Mouse (Mus musculus): ENCODE measurements around the gene Maf.
A peak's percentile ranks its signal among the peaks of the same experiment; 100 is the strongest.

Gene Maf

DNA sequence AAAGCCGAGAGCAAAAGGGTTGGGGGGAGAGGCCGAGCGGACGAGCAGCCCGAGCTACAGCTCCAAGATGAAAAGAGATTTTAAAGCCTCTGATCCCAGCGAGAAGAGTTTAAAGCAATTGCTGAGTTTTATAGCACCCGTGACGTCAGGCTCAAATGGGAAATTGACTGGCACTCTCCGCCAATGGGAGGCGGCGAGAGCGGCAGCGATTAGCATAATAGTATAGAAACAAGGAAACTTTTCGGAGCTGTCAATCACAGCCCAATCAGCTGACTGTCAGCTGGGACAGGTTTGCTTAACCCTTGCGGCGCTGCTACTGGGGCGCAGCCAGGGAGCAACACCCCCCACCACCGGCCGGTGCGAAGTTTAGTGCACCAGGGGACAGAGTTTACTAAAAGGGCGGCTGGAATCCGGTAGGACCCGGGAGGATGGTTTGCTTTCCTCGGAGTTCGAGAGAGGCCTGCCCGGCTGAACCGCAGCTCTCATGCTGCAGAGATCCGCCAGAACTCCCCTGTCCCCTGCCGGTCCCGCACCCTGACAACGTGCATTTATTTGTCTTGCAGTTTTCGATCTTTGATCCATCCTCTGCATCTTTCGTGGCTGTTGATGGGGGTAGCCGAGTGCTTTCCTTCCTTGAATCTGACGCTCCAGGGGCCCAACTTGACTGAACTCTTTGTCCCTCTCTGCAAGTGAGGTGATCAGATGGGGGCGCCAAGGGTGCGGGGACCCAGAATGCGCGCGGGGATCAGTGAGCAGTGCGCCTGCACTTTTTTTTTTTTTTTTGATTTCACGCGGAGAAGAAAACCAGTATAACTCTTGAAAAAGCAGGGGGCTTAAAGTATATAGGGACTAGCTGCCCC lies at the start of gene Maf:
TSS of gene Maf (minus strand) at position 64 of the 860 bp plus-strand sequence.
- DNase-seq = peak; percentile 69 to 76

DNA sequence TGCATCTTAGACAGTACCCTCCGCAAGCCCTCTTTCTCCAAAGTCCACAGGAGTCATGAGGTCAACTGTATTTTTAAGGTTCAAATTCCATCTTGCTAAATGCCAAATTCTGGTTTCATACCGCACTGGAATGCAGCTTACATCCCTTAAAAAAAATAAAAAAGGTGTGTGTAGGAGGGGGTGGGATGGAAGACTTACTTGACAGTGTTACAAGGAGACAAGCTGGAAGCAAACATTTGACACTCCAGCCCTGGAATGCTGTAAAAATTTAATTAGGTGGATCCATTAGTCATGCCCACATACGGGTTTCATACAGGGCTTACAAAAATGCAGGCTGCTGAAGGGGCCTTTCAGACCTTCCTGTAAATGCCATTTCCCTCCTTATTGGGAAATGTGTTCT lies 49.4 kb upstream of the Maf start:
- DNase-seq = no peak

DNA sequence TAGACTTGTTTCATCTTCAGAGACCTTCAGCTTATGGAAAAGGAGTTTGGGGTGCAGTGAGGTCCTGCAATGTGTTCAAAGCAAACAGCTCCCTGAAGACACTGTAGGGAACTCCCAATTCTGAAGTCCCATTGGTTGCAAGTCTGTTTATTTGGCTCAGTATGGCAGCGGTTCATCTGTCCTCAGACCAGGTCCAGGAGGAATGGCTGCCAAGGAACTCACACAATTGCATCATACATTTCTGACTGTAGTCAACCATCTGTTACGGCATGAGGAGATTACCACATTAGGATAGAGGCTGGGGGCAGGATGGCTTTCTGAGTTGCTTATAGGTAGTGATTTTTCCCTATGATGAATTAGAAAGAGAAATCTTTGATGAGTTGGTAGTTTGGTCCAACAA lies 48.4 kb upstream of the Maf start:
- DNase-seq = peak; percentile 77 to 81

DNA sequence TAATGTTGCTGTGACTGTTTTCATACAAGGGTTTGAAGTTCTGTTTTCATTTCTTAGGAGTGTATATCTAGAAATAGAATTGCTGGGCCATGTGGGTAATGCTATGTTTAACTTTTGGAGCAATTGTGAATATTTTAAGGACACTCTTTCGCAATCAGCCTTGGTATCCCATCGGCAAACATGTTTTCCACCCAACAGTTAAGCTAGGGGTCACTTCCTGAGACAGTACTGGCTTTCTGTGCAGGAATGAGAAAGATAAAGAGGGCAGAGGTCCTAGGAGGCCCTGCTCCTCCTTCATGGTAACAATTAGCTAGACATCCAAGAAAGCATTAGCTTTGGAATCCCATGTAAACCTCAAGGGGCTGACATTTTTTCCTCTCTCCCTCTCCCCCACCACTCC lies 47.1 kb upstream of the Maf start:
- DNase-seq = no peak

DNA sequence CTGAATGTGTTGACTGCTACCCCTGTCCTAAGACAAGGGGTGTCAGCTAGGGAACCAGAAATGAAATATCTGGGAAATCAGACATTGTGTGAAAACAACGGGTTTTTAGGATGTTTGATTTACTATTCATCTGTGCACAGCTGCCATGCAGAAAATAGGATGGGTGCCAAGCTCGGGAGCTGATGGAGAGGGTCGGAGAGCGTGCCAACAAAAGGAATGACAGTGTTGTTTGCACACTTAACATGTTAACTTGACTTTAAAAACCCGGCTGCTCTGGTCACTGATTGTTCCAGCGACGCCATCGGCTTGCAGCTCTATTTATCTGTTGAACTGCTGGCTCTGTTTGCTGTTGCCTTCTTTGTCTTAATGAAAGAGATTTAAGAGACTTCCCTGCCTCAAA lies 46.2 kb upstream of the Maf start:
- DNase-seq = no peak

DNA sequence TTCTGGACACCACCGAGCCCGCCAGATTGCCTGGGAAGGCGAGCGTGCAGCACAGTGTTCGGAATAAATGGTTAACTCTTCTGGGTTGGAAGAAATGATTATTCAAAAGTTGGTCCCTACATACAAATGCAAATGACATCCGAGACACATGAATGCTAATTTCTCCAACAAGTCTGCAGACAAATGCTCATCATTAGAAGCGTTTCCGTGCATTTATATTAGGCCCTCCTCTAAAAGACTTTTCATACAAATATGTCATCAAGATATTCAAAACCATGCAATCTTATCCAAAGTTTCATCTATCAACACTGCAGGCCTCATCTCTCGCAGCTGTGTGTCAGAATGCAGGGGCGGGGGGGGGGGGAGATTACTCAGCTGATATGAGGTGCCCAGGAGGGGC lies 39.8 kb upstream of the Maf start:
- DNase-seq = no peak

DNA sequence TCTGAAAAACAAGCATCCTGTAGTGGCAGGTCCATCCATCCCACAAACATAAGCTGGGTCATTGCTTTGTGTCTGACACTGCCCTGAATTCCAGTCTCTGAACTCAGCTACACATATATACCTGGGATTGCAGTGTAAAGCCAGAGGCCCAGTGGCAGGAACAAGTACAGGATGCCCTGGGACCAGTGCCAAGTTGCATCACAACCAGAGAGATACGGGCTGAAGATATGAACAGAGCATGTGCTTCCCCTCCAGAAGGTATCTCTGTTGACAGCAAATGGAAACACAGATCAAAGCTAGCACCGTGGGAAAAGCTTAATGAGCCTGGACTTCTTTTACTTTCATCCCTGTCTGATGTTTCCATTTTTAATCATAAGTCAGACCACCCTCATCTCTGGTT lies 38.1 kb upstream of the Maf start:
- DNase-seq = peak in 1 of 2 experiments; percentile 34

DNA sequence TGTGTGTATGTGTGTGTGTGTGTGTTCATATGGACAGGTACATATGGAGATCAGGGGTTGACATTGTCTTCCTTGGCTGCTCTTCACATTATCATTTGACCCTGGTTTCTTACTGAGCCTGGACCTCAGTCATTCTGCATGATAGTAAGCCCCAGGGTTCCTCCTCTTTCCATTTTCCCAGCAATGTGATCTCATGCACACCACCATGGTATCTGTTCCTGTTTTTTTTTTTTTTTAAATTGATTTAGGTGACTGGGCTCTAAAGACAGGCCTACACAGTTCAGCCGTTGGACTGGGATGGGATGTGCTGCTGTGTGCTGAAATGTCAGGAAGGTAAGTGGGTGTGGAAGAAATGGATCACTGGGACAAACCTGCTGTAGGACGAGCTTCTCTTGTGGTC lies 35.8 kb upstream of the Maf start:
- DNase-seq = no peak

DNA sequence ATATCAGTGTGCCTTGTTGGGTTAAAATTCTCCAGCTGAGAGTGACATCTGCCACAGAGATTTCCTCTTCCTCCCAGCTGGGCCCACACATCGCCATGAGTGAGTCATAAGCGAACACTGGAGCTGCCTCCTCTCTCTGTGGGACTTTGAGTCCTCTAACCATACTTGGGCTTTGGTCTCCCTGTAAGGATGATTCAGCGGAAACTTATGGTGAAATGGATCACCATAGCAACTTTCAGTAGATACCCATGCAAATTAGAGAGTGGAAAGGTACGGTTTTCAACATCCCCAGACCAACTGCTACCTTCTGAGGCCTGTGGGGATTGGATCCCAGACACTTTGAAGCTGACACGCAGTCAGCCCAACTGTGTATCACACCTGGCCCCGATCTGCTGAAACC lies 35.1 kb upstream of the Maf start:
- no peak for DNase-seq

DNA sequence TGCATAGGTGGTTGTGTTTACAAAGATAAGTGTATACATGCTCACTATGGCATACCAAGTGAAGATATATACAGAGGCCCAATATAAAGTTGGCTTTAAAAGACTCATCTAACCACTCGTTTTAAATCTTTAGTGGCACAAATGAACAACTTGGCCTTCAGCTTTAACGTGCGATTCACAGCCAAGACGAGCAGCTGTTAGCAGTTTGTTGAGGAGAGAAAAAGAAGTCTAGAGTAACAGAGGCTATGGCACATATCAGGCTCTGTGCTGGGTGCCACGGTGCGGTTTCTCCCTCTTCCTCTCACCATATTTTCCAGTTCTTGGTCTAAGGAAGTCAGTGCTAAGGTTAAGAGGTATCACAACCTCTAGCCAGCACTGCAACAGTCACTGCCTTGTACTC lies 34.4 kb upstream of the Maf start:
- DNase-seq = no peak

DNA sequence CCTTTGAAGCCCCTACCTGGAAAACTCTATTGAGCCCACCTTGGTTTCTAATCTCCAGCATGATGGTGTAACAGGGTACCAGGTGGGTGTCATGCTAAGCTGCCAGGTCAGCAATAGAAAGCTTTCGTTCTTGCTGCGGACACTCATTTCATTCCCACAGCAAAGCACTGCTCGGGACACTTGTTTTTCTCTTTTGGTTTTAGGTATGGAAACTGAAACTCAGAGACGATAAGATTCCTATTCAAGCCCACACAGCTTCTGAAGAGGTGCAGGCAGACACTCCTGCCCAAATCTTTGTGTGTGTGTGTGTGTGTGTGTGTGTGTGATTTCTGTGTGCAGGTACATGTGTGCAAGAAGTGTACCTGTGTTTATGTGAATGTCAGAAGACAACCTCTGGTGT lies 32.2 kb upstream of the Maf start:
- no peak for DNase-seq

DNA sequence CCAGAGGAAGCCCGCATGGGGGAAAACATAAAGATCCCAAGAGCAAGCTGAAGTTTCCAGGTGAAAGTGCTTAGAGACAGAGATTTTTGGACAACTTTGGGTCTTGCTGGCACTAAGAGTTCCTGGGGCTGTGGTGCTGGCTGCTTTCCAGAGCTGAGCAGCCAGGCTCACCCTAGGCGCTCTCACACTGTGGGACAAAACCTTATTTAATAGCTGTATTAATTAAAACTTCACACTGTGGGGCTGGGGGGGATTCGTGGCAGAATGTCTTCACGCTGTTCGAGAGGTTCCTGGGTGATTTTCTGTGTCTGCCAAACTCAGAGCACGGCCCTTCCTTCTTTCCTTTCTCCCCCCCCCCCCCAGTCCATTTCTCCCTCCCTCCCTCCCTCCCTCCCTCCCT lies 24.8 kb upstream of the Maf start:
- DNase-seq = peak in 1 of 2 experiments; percentile 36

DNA sequence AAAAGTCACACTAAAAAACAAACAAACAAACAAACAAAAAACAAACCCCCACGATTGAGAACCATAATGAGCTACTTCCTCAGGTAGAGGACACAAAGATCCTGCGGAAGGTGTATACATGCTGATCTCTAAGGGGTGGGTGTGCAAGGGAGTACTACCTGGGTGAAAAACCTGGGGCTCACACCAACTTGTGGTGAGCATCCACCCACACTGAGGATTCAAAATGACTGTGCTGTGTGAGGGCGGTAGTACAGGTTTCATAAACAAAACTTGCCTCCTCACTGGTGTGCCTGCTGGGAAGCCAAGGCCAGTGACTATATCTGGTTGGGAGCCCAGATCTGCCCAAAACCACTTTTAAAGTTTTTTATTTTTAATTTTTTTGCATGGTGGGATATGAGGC lies 19.2 kb upstream of the Maf start:
- no peak for DNase-seq

DNA sequence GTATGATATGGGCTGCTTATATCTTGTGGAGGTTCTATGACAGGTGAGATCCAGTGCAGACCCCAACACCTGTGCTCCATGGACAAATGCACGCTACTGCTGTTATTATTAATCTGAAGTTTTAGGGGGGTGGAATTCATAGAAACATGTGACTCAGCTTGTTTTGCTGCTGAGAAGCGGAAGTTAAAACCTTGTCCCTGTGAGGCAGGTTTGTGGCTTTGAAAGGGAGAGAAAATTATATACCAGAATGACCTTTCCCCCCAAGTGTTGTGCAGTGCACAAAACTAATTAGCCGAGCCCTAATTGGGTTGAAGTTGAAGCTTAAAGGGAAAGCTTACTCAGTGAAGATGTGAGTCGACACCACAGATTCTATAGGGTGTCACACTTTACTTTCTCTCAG lies 18.6 kb upstream of the Maf start:
- no peak for DNase-seq

DNA sequence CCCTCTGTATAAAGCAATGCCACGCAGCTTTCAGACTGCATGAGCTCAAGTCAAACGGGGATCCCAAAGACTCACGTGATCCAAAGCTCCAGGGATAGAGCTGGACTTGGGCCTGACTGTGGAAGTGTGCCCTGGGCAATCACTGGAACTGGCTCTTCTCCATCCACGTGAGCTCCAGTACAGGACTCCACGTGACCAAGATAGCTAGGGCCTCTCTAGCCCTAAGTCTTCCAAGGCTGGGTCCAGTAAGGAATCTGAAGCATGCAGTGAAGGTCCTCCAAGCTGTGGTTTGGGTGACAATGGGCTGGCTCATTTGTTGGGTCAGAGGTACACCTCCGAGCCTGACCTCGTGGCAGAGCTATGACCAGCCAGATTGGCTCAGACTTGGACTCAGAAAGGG lies 11.5 kb upstream of the Maf start:
- no peak for DNase-seq

DNA sequence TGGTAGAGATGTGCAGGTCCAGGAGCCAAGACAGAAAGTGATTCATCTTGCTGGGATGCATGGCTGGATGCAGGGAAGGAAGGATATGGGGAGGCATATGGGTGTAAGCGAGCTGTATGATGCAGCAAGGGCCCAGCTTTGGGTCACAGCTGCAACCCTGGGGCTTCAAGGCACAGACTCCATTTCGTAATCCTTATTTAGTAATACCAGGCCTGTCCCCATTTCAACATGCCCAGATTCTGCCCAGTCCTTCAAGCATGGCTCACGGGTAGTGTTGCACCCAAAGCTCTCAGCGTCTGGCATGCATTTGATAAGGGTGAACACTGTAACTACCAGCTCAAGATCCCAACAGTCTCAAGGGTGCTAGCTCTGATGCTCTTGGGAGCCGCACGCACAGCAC lies 11.0 kb upstream of the Maf start:
- DNase-seq = no peak

DNA sequence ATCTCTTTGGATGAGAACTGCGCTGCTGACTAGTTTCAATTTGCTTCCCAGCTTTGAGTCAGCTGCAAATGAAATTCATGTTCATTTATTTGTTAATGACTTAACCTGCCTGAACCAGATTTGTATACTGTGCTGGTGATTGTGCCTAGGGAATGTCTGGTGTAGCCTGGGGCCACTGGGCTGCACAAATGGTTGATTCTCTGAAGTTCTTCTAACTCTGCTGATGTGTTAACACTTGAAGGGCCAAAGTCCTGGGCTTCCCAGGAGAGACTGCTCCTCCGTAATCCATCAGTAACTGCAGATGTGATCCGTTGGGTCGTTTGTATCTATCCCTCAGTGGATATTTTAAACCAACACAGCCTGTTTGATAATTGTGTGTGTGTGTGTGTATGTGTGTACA lies 7.7 kb upstream of the Maf start:
- no peak for DNase-seq

DNA sequence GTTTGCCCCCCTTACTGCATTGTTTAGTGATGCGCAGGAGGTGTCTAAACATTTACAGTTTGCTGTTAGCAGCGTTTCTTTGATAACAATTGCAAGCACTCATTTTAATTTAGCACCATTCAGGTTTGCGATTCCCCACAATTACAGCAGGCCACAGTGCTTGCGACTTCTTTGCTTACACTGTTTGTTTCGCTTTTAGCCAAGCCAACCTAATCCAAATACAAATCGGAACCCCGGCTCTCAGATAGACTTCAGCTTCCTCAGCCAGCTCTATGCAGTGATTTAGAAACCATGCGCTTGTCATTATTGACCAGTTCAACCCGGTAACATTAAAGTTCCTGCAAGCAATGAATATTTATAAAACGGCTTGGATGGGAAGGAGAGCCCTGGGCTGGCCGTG lies 3.5 kb upstream of the Maf start:
- DNase-seq = no peak

DNA sequence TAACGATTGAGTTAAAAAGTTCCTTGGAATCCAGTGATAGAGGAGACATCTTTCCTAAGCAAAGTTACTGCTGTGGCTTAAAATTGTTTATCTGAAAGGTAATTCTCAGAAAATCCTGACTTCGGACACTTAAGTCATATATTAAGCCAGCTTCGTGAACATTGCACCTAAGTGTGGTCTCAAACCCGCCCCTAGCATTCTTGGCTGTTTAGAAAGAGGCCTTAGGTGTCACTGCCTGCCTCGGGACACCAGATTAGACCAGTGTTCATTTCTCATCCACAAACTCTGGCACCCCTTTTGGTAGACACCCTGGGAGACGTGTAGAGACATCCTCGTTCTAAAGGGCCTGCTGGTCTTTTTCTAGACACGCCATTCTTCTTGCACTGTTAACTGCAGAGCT lies 2.3 kb upstream of the Maf start:
- no peak for DNase-seq

DNA sequence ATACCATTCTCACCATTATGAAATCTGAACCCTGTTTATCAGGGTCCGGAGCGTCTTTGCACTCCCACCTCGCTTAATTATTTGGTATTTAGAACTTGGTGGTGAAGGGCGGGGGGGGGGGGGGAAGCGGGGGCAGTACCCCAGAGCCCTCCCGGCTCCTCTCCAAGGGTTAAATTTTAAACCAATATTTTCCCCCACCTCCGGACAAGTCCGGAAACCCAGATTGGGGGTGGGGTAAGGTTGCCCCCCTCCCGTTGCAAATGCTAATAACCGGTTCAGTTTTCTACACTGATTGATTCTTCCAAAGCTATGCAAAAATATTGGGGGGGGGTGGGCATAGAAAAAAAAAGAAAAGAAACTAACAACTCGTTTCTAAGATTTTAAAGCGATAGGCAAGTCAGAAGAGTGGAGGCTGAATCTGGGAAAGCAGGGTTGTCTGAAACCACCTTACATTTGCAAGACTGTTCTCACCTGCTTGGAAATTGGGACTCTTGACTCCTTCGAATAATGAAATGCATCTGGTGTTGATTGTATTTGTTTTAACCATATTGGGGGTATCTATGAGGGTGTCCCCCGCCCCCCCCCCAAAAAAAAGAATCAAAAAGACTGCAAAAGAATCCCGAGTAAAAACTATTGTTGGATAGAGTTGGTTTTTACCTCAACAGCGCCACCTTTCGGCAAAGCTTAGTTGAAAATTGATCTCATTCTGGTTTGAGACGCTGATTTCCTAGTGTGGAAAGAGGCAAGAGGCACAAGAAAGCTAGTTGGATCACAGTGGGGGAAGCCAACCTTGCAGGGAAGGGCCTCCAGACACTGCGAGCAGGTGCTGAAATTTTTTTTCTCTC lies 1.6 kb upstream of the Maf start:
- DNase-seq = peak; percentile 81 to 88

DNA sequence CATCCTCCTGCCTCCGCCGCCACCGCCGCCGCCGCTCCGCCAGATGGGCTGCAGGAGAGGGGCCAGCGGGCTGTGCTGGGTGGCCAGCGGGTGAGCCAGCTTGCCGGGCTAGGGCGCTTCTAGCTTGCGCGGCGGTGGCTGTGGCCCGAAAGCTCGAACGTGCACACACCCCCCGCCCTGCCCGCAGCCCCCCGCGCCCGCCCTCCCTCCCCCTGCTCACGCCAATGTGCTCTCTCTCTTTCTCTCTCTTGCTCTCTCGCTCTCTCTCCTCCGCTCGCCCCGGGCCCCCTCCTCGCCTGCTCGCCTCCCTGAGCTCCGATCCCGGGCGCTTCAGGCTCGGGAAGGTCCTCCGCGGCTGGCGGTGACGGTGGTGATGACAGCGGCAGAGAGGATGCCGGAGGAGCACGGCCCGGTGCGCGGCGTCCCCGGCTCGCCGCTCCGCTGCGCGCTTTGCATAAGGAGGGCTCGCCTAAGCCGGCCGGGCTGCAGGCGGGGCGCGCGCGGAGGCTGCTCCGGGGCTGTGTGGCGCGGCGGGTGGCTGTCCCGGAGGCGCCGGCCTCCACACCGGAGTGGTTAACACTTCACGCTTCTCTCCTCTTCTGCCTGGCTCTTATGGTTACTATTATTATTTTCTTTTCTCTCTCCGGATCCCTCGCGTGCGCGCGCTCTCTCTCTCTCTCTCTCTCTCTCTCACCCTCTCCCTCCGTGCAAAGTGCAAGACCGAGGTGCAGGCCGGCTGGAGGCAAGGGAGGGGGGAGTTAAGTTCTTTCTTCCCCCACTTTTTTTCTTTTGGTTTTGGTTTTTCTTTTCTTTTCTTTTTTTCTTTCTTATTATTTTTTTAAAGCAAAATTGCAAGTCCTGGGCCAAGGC lies 498 bp downstream of the Maf start:
- DNase-seq = peak; percentile 85

DNA sequence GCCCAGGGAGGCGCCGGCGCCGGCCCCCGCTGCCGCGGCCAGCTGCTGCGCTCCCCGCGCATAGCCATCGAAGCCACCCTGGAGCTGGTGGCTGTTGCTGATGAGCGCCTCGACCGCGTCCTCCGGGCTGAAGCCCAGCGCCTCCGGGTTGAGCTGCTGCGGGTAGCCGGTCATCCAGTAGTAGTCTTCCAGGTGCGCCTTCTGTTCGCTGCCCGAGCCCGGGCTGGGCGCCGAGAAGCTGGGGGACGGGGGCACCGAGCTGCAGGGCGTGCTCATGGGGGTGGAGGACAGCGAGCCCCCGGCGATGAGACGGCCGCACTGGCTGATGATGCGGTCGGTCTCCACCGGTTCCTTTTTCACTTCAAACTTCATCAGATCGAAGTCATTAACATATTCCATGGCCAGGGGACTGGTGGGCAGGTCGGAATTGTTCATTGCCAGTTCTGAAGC lies 1.2 kb downstream of the Maf start:
- peak in 1 of 2 experiments; percentile 76 for DNase-seq

DNA sequence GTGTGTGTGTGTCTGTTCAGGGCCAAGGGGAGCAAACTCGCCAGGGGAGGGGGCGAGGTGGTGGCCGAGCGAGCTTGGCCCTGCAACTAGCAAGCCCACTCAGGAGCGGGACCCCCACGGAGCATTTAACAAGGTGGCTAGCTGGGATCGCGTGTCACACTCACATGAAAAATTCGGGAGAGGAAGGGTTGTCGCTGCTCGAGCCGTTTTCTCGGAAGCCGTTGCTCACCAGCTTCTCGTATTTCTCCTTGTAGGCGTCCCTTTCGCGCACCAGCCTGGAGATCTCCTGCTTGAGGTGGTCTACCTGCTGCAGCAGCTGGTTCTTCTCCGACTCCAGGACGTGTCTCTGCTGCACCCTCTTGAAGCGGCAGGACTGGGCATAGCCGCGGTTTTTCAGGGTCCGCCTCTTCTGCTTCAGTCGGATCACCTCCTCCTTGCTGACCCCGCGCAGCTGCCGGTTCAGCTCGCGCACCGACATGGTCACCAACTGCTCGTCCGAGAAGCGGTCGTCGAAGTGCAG lies 1.9 kb downstream of the Maf start:
- peak; percentile 72 to 77 for DNase-seq
